ENCODE assay signal across 8 mouse cellular contexts in the genomic region with DNA sequence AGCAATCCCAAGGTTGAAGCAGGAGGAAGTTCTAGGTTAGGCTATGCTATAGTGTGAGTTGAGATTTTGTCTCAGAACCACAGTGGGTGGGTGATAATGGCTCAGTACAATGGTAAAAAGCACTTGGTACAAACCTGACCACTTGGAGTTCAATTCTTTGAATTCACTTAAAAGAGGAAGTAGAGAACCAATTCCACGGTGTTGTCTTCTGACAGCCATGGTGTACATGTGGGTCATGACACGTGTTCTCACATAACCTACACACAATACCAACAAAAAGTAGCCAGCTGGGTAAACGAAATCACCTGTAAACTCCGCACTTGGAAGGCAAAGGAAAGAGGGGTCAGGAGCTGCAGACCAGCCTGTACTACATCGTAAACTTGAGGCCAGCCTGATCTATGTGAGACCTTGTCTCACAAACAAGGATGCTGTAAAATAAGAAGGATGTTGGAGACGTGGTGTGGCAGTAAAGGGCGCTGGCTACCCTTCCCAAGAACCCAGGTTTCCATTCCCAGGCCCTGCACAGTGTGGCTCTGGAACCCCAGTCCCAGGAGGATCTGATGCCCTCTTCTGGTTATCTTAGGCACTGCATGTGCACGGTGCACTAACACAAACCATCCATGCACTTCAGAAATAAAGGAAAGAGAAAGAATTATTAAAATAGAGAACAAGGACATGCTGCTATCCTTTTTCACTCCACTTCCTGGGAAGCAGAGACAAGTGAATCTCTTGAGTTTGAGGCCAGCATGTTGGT. TPM values are rescaled to one million over a fixed set of nuclear protein-coding genes. Genes with fewer than 3 reads are reported as not detected.
DNase-seq lines count a peak whose midpoint lies in the region; ATAC-seq and TF ChIP-seq lines count a peak whose summit lies in the region.

No protein-coding gene starts in this region.

- peak; percentile 62; the same call in 1 of the 2 replicates for ATAC-seq in forebrain, embryonic 14.5 days
- peak; percentile 62 for ATAC-seq in liver, embryonic 12.5 days
- ATAC-seq in midbrain, postnatal 0 days (ENCODE audit: low FRiP score): 0 out of 2 replicates have a peak, but pooled peaks have one; percentile 68
- ATAC-seq in activated CD4-positive, CD25-positive, alpha-beta regulatory T cell, adult 4 months: no peak

- TF ChIP-seq CTCF in midbrain, postnatal 0 days (IDR thresholded peaks at IDR 0.05): peak; percentile 78

- H3K9me3 ChIP-seq in forebrain, embryonic 14.5 days (replicated peaks; ENCODE audit: control insufficient read depth, low read length): no peaks in the 10 kb centered on the region
- H3K9me3 ChIP-seq in liver, embryonic 12.5 days (replicated peaks): no peaks in the 10 kb centered on the region
- no peaks in the 10 kb centered on the region for H3K9me3 ChIP-seq in midbrain, postnatal 0 days (ENCODE audit: low read length)

- no peak overlapping the region for H3K9ac ChIP-seq in forebrain, embryonic 14.5 days (ENCODE audit: low read length)
- no peak overlapping the region for H3K9ac ChIP-seq in liver, embryonic 12.5 days
- no peak overlapping the region for H3K9ac ChIP-seq in midbrain, postnatal 0 days (replicated peaks; ENCODE audit: low read length, poor library complexity, severe bottlenecking)

- no peaks in the 10 kb centered on the region for H3K27me3 ChIP-seq in forebrain, embryonic 14.5 days (replicated peaks; ENCODE audit: control insufficient read depth, insufficient read depth, low read length)
- no peaks in the 10 kb centered on the region for H3K27me3 ChIP-seq in liver, embryonic 12.5 days (replicated peaks)
- H3K27me3 ChIP-seq in midbrain, postnatal 0 days (ENCODE audit: insufficient read depth, low read length): no peaks in the 10 kb centered on the region

- H3K36me3 ChIP-seq in forebrain, embryonic 14.5 days (ENCODE audit: control insufficient read depth, insufficient read depth, low read length): peaks cover 10% of the 10 kb centered on the region; the same call in 1 of the 2 replicates
- H3K36me3 ChIP-seq in liver, embryonic 12.5 days: peaks cover 28% of the 10 kb centered on the region
- H3K36me3 ChIP-seq in midbrain, postnatal 0 days (ENCODE audit: insufficient read depth, low read length): peaks cover 2% of the 10 kb centered on the region; the same call in 1 of the 2 replicates

- WGBS in forebrain, embryonic 14.5 days: 47% methylated on average over 8 of the region's 8 CpGs
- WGBS in liver, embryonic 12.5 days (ENCODE audit: insufficient replicate concordance): 42% methylated on average over 8 of the region's 8 CpGs
- 48% methylated on average over 8 of the region's 8 CpGs for WGBS in midbrain, postnatal 0 days

- peak; percentile 38 for DNase-seq in urinary bladder, postnatal 25 days (ENCODE audit: low spot score)
- no peak for DNase-seq in urinary bladder, postnatal 10 days (ENCODE audit: low spot score)
- DNase-seq in c-Kit-positive CD71-positive TER-119-positive erythroid progenitor cells, embryonic 14.5 days (ENCODE audit: low spot score): peak; percentile 47
- peak; percentile 62 for DNase-seq in forebrain, embryonic 14.5 days (ENCODE audit: low spot score)
- DNase-seq in hindlimb bud, embryonic 11.5 days (ENCODE audit: extremely low spot score, low read depth, low spot score): peak; percentile 16
- DNase-seq in midbrain, postnatal 0 days (ENCODE audit: low spot score): no peak

- H3K4me1 ChIP-seq in forebrain, embryonic 14.5 days (ENCODE audit: control insufficient read depth, insufficient read depth, low read length): no peaks in the 10 kb centered on the region
- H3K4me1 ChIP-seq in liver, embryonic 12.5 days: peaks cover 43% of the 10 kb centered on the region
- no peaks in the 10 kb centered on the region for H3K4me1 ChIP-seq in midbrain, postnatal 0 days (ENCODE audit: insufficient read depth, low read length)

- no peak overlapping the region for H3K27ac ChIP-seq in forebrain, embryonic 14.5 days (ENCODE audit: low read depth, low read length)
- H3K27ac ChIP-seq in liver, embryonic 12.5 days: peak overlapping the region; percentile 75
- no peak overlapping the region for H3K27ac ChIP-seq in midbrain, postnatal 0 days (ENCODE audit: low read depth, low read length)

- no peak overlapping the region for H3K4me3 ChIP-seq in forebrain, embryonic 14.5 days (ENCODE audit: low read depth, low read length)
- H3K4me3 ChIP-seq in liver, embryonic 12.5 days: no peak overlapping the region
- no peak overlapping the region for H3K4me3 ChIP-seq in midbrain, postnatal 0 days (ENCODE audit: low read depth, low read length)

- H3K4me2 ChIP-seq in forebrain, embryonic 14.5 days (ENCODE audit: low read length): no peak overlapping the region
- H3K4me2 ChIP-seq in liver, embryonic 12.5 days: no peak overlapping the region
- no peak overlapping the region for H3K4me2 ChIP-seq in midbrain, postnatal 0 days (ENCODE audit: low read depth, low read length, poor library complexity, severe bottlenecking)

RNA-seq across cellular contexts. Expression of a gene that starts 13.1 kb away (rescaled TPM):
- 44.0 and 50.4 TPM in 2 replicates for polyA plus RNA-seq in forebrain, embryonic 14.5 days (2014; fragmentation: Nextera tagmentation; extraction: Ambion mirVana)
- polyA plus RNA-seq in liver, embryonic 12.5 days (2016; fragmentation: Nextera tagmentation; extraction: Ambion mirVana): 36.8 and 39.1 TPM in 2 replicates
- total RNA-seq in midbrain, postnatal 0 days (2014; rRNA removed): 27.2 and 36.3 TPM in 2 replicates
- 63.9 and 68.4 TPM in 2 replicates for polyA plus RNA-seq in midbrain, postnatal 0 days (2015; fragmentation: Nextera tagmentation; extraction: Ambion mirVana)
- polyA plus RNA-seq in activated CD4-positive, CD25-positive, alpha-beta regulatory T cell, adult 4 months (2017; shearing (Covaris generic)): 10 to 100 TPM; 46.6 to 58.8 TPM

RNA-seq across cellular contexts. Expression of a gene that starts 14.1 kb away (rescaled TPM):
- polyA plus RNA-seq in forebrain, embryonic 14.5 days (2014; fragmentation: Nextera tagmentation; extraction: Ambion mirVana): 16.1 and 23.9 TPM in 2 replicates
- polyA plus RNA-seq in liver, embryonic 12.5 days (2016; fragmentation: Nextera tagmentation; extraction: Ambion mirVana): 14.1 and 15.1 TPM in 2 replicates
- 21.0 and 22.3 TPM in 2 replicates for total RNA-seq in midbrain, postnatal 0 days (2014; rRNA removed)
- 20.0 and 21.0 TPM in 2 replicates for polyA plus RNA-seq in midbrain, postnatal 0 days (2015; fragmentation: Nextera tagmentation; extraction: Ambion mirVana)
- polyA plus RNA-seq in activated CD4-positive, CD25-positive, alpha-beta regulatory T cell, adult 4 months (2017; shearing (Covaris generic)): 10 to 100 TPM in 1 of 2 experiments, 1 to 10 TPM in 1; 9.1 to 14.7 TPM

RNA-seq across cellular contexts. Expression of a gene that starts 25.8 kb away (rescaled TPM):
- polyA plus RNA-seq in forebrain, embryonic 14.5 days (2014; fragmentation: Nextera tagmentation; extraction: Ambion mirVana): 43.8 and 45.3 TPM in 2 replicates
- polyA plus RNA-seq in liver, embryonic 12.5 days (2016; fragmentation: Nextera tagmentation; extraction: Ambion mirVana): 2.6 and 3.2 TPM in 2 replicates
- 272 and 352 TPM in 2 replicates for total RNA-seq in midbrain, postnatal 0 days (2014; rRNA removed)
- polyA plus RNA-seq in midbrain, postnatal 0 days (2015; fragmentation: Nextera tagmentation; extraction: Ambion mirVana): 64.9 and 71.6 TPM in 2 replicates
- under 1 TPM in 1 of 2 experiments, not detected in 1; 0.20 TPM for polyA plus RNA-seq in activated CD4-positive, CD25-positive, alpha-beta regulatory T cell, adult 4 months (2017; shearing (Covaris generic))

RNA-seq across cellular contexts. Expression of a gene that starts 45.6 kb away (rescaled TPM):
- 1.3 and 1.6 TPM in 2 replicates for polyA plus RNA-seq in forebrain, embryonic 14.5 days (2014; fragmentation: Nextera tagmentation; extraction: Ambion mirVana)
- polyA plus RNA-seq in liver, embryonic 12.5 days (2016; fragmentation: Nextera tagmentation; extraction: Ambion mirVana): 0.37 and 0.38 TPM in 2 replicates
- 3.1 and 5.2 TPM in 2 replicates for total RNA-seq in midbrain, postnatal 0 days (2014; rRNA removed)
- polyA plus RNA-seq in midbrain, postnatal 0 days (2015; fragmentation: Nextera tagmentation; extraction: Ambion mirVana): 4.6 and 5.3 TPM in 2 replicates
- polyA plus RNA-seq in activated CD4-positive, CD25-positive, alpha-beta regulatory T cell, adult 4 months (2017; shearing (Covaris generic)): under 1 TPM; 0.49 to 0.50 TPM

RNA-seq across cellular contexts. Expression of a gene that starts 48.3 kb away (rescaled TPM):
- polyA plus RNA-seq in forebrain, embryonic 14.5 days (2014; fragmentation: Nextera tagmentation; extraction: Ambion mirVana): 139 and 145 TPM in 2 replicates
- 13.0 and 13.4 TPM in 2 replicates for polyA plus RNA-seq in liver, embryonic 12.5 days (2016; fragmentation: Nextera tagmentation; extraction: Ambion mirVana)
- total RNA-seq in midbrain, postnatal 0 days (2014; rRNA removed): 110 and 134 TPM in 2 replicates
- polyA plus RNA-seq in midbrain, postnatal 0 days (2015; fragmentation: Nextera tagmentation; extraction: Ambion mirVana): 136 and 146 TPM in 2 replicates
- polyA plus RNA-seq in activated CD4-positive, CD25-positive, alpha-beta regulatory T cell, adult 4 months (2017; shearing (Covaris generic)): 10 to 100 TPM; 34.0 to 36.1 TPM

Comparison
In these comparisons a context has a peak if more than half of its experiments do, and no peak if none do; other contexts are left out.
1. DNase-seq: peak in urinary bladder, postnatal 25 days (single experiment), c-Kit-positive CD71-positive TER-119-positive erythroid progenitor cells, embryonic 14.5 days (single experiment), forebrain, embryonic 14.5 days (single experiment) and hindlimb bud, embryonic 11.5 days (single experiment); none in urinary bladder, postnatal 10 days (single experiment) and midbrain, postnatal 0 days (single experiment).
2. RNA of a gene that starts 25.8 kb away (polyA plus RNA-seq): 64.9 to 71.6 TPM in midbrain, postnatal 0 days and 43.8 to 45.3 TPM in forebrain, embryonic 14.5 days; 2.6 to 3.2 TPM in liver, embryonic 12.5 days and 0.20 TPM in activated CD4-positive, CD25-positive, alpha-beta regulatory T cell, adult 4 months; every median in the first group is over 10 times any median in the second.